Mouse (Mus musculus) heart, embryonic 10.5 days (tissue): ENCODE measurements around the gene Fam111a. TPM values are rescaled to one million over a fixed set of nuclear protein-coding genes. Genes with fewer than 3 reads are reported as not detected.

Experiments
- DNase-seq: peaks from one replicate; pipeline ENCODE4 v3.0.0-alpha.2; 2017; ENCODE audit warnings: low spot score
- H3K27ac ChIP-seq: fragments of 300-500 bp; sonication (generic); 2 replicates; pipeline ENCODE4 v1.5.1; 2016; ENCODE audit warnings: mild to moderate bottlenecking
- H3K27me3 ChIP-seq: fragments of 300-500 bp; sonication (generic); 2 replicates; pipeline ENCODE4 v1.6.1; 2016; ENCODE audit warnings: mild to moderate bottlenecking; ENCODE audit not compliant: poor library complexity, insufficient read depth, severe bottlenecking
- H3K36me3 ChIP-seq: fragments of 300-500 bp; sonication (generic); 2 replicates; pipeline ENCODE4 v1.6.1; 2016; ENCODE audit warnings: mild to moderate bottlenecking, moderate library complexity
- H3K4me1 ChIP-seq: fragments of 300-500 bp; sonication (generic); 2 replicates; pipeline ENCODE4 v1.6.1; 2016; ENCODE audit warnings: mild to moderate bottlenecking
- H3K4me3 ChIP-seq: fragments of 300-500 bp; sonication (generic); 2 replicates; pipeline ENCODE4 v1.5.1; 2016; ENCODE audit warnings: mild to moderate bottlenecking, moderate library complexity
- H3K9me3 ChIP-seq: fragments of 300-500 bp; sonication (generic); 2 replicates; pipeline ENCODE4 v1.6.1; 2016; ENCODE audit warnings: mild to moderate bottlenecking, moderate library complexity
- WGBS: fragments of 180-500 bp; shearing (Covaris S2); methylation state at CpG from one replicate; pipeline ENCODE4 v1.1.7; 2016; 5-methylcytosine and 5-hydroxymethylcytosine counted together
- polyA plus RNA-seq: library from polyadenylated mRNA; unstranded; fragments of >200 nt; fragmentation: Nextera tagmentation; extraction: Ambion mirVana; gene quantifications from 2 replicates; pipeline ENCODE4 v1.2.1, GENCODE M21; 2016

Fam111a gene
- polyA plus RNA-seq, 1 experiment from 2014 or later: 21.3 TPM

DNA sequence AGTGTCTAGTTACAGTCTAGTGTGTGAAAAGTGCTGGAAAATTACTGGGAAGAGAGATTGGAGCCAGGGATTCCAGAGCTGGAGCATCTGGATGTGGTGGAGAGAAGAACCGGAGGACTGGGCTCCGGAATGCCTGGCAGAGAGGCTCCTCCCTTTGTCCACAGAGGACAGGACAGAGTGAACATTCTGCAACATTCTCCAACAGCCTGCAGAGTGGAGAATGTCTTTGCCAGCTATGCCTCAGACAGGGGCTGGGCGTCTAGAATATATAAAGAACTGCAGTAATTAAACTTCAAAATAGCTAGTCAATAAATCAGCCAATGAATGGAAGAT lies 51.5 kb downstream of the Fam111a start:
- Histone ChIP-seq H3K27me3 (peaks cover 10% of the 10 kb centered on the region), H3K27ac (no peak overlapping the region), H3K4me3 (no peak overlapping the region; the same call in 1 of the 2 replicates), H3K9me3 (no peaks in the 10 kb centered on the region), H3K4me1 (peaks cover 9% of the 10 kb centered on the region), H3K36me3 (no peaks in the 10 kb centered on the region)
- DNase-seq: no peak
- WGBS: 66% methylated on average over 3 of the region's 3 CpGs

DNA sequence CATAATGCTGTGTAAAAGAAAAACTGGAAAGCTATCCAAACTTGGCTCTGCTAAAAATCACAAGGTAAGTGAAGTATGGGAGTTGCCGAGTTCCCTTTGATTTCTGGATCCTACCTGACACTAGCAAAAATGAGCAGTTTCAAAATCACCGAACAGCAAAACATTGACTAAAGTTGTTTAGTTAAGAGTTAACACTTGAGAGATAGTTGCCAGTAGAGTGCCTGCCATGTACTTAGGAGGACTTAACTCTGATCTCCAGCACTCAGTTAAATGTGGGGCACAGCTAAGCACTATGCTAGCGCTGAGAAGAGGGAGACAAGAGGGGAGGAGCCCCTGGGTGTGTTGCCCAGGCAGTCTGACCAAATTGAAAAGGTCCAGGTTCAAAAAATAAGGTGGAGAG lies 53.1 kb downstream of the Fam111a start:
- H3K36me3 ChIP-seq: no peaks in the 10 kb centered on the region

DNA sequence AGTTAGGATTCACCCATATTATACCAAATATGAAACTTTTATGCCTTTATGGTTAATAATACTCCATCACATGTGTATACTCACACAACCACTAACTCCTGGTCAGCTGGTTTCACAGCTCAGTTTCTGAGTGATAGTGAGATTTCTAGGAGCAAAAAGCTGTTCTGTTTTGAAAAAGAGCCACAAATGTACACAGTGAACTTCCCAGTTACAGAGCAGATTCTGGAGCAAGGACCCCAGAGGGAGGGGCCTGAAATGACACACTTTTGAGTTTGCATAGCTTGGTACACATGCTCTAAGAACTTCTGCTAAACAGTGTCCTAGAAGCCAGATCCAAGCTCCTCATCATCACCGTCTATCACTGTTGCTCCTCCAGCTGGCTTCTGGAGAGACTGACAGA lies 54.1 kb downstream of the Fam111a start, which contains the start of gene Gm4952:
Gene Gm4952 (plus strand): TSS at position 301 of the 400 bp plus-strand sequence.
- H3K4me1 ChIP-seq: peaks cover 9% of the 10 kb centered on the region
- no peaks in the 10 kb centered on the region for H3K36me3 ChIP-seq
- WGBS: 56% methylated on average over 1 of the region's 1 CpGs
- no peak within 1 kb of the TSS for H3K4me3 ChIP-seq
- H3K27me3 ChIP-seq: peaks cover 10% of the 10 kb centered on the region
- H3K27ac ChIP-seq: no peak within 1 kb of the TSS
- no peak for DNase-seq
- no peaks in the 10 kb centered on the region for H3K9me3 ChIP-seq

More for the DNA sequence above, 53.1 kb downstream of the Fam111a start:
- Histone ChIP-seq H3K27me3 (peaks cover 10% of the 10 kb centered on the region), H3K9me3 (no peaks in the 10 kb centered on the region), H3K4me3 (no peak overlapping the region), H3K27ac (no peak overlapping the region), H3K4me1 (peaks cover 9% of the 10 kb centered on the region)
- DNase-seq: no peak
- 66% methylated on average over 3 of the region's 3 CpGs for WGBS

DNA sequence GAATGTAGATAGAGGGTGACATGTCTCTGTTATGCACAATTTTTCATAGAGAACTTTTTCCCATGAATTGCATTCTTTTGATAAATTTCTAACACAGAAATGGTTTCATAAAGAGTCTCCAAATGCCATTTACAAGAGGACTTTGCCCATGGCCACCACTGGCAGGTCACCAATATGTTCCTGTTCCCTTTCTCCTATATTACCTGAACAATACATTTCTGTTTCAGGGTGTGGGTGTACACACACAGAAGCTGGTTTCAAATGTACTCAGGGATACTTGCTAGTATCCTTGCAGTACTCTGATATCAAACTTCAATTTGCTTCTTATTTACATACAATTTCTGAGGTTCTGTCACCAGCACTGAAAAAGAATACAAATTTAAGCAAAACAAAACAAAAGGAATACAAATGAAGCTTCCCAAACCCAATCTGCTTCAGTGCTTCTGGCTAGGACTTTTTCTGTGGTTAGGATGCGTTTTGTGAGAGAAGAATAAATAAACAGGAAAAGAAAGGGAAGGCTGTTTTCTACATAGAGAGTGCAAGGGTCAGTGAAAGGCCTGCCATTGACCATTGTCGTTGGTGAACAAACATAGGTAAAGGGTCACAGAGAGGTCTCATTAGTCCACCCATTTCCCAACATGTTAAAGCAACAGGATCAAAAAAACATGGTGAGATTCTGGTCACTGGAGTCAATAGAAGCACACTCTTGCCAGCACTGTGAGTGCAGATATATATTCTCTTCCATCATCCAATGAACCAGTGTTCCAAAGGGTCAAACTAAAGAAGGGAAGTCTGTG lies 55.3 kb downstream of the Fam111a start:
- Histone ChIP-seq H3K27ac (no peak overlapping the region), H3K4me1 (peaks cover 9% of the 10 kb centered on the region), H3K4me3 (no peak overlapping the region), H3K27me3 (peaks cover 10% of the 10 kb centered on the region), H3K9me3 (no peaks in the 10 kb centered on the region), H3K36me3 (no peaks in the 10 kb centered on the region)
- no peak for DNase-seq
- WGBS: 45% methylated on average over 2 of the region's 2 CpGs

DNA sequence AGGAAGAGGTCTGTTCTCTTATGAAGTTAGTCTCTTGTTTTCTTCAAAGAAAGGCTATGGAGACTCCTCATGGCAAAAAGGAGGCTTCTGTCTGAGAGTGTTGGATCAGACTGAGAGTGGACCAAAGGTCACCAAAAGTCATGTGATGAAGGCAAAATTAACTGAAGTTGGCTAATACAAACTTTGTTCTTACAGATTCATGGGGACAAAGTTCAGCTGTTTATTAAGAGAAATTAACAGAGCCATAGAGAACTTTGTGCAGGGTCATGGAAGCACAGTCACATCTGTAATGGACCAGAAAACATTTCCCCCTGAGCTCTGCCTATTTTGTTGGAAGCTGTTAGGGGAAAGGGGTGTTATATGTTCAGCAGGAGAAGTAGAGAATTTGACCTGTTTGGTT lies 62.8 kb downstream of the Fam111a start:
- Histone ChIP-seq H3K9me3 (no peaks in the 10 kb centered on the region), H3K4me3 (no peak overlapping the region), H3K27me3 (no peaks in the 10 kb centered on the region), H3K27ac (no peak overlapping the region), H3K36me3 (no peaks in the 10 kb centered on the region), H3K4me1 (no peaks in the 10 kb centered on the region)
- no peak for DNase-seq

DNA sequence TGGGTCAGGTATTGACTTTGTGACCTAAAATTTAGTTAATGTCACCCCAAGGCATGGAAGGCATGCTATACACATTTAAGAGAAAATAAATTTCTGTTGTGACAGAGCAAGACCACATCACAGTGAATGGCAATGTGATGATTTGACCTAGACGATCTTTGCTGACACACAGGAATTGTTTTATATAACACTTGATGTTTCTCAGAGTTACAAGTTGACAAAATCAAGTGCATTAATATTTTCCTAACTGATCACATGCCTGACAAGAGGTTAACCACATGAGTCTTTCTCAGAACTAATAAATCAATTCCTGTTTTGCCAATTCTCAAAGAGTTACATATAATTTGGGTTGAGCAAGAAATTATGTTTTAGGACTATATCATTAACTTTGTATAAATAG lies 68.1 kb downstream of the Fam111a start:
- H3K27ac ChIP-seq: no peak overlapping the region
- no peaks in the 10 kb centered on the region for H3K36me3 ChIP-seq
- DNase-seq: no peak
- WGBS: 71% methylated on average over 1 of the region's 1 CpGs
- H3K4me3 ChIP-seq: no peak overlapping the region
- no peaks in the 10 kb centered on the region for H3K9me3 ChIP-seq
- H3K27me3 ChIP-seq: no peaks in the 10 kb centered on the region
- H3K4me1 ChIP-seq: no peaks in the 10 kb centered on the region

DNA sequence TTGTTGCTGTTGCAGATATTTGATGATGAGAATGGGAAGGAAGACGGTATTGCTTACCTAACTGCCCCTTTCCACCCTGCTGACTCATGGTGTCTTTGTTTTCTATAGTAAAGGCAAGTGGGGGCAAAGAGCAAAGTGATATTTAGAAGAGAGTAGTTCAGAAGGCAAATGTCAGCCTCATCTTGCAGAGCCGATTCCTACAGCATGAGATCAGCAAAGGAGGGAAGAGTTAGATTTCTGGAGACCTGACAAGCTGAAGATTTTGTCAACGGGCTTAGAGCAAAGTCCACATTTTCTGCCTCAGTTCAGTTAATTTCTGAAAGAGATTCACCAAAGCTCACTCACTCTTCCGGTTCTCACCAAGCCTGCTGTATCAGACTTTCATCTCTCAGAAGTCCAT lies 87.6 kb downstream of the Fam111a start, which contains the start of gene Glyat:
Gene Glyat (plus strand): TSS at position 133 of the 400 bp plus-strand sequence.
- 78% methylated on average over 4 of the region's 4 CpGs for WGBS
- Histone ChIP-seq H3K4me3 (no peak within 1 kb of the TSS), H3K36me3 (no peaks in the 10 kb centered on the region), H3K4me1 (no peaks in the 10 kb centered on the region), H3K27ac (no peak within 1 kb of the TSS), H3K27me3 (no peaks in the 10 kb centered on the region), H3K9me3 (no peaks in the 10 kb centered on the region)
- DNase-seq: no peak

DNA sequence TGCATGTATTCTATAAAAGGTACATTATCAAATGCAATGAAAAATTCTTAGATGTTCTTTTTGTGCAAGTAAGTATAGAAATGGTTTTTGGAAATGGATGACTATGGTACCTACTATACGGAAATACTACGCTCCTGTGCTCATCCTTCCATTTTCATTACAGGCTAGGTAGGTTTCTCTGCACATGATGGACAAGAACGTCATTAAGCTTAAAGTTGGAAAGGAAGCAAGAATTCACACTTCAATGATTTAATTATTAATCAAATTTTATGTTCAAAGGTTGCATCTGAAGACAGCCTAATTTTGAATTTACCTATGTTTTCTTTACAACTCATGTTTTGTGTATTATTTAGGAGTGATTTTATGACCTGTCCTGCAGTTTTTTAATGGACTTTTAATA lies 88.7 kb downstream of the Fam111a start:
- H3K27me3 ChIP-seq: no peaks in the 10 kb centered on the region

DNA sequence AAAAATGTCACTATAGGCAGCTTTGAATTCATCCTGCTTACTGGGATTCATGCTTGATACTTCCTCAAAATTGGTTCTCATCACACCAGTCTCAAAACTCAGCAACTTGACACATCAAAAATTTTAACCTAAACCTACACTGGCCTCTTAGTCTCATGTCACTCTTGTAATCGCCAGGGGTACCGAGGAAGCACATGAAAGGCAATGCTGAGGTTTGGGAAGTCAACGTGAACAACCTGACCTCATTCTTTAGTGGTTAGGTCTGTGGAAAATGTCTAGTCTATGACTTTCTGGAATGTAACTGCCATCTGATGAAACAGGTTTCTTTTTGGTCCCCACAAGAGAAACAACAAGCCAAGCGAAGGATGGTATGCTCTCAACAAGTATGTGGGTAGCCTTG lies 89.4 kb downstream of the Fam111a start:
- Histone ChIP-seq H3K27me3 (no peaks in the 10 kb centered on the region), H3K36me3 (no peaks in the 10 kb centered on the region), H3K9me3 (no peaks in the 10 kb centered on the region), H3K27ac (no peak overlapping the region), H3K4me1 (no peaks in the 10 kb centered on the region), H3K4me3 (no peak overlapping the region)
- no peak for DNase-seq
- 84% methylated on average over 4 of the region's 4 CpGs for WGBS

More for the DNA sequence above, 88.7 kb downstream of the Fam111a start:
- H3K4me1 ChIP-seq: no peaks in the 10 kb centered on the region
- WGBS: 84% methylated on average over 3 of the region's 3 CpGs
- no peaks in the 10 kb centered on the region for H3K36me3 ChIP-seq
- no peak overlapping the region for H3K27ac ChIP-seq
- no peak for DNase-seq
- H3K4me3 ChIP-seq: no peak overlapping the region
- H3K9me3 ChIP-seq: no peaks in the 10 kb centered on the region

DNA sequence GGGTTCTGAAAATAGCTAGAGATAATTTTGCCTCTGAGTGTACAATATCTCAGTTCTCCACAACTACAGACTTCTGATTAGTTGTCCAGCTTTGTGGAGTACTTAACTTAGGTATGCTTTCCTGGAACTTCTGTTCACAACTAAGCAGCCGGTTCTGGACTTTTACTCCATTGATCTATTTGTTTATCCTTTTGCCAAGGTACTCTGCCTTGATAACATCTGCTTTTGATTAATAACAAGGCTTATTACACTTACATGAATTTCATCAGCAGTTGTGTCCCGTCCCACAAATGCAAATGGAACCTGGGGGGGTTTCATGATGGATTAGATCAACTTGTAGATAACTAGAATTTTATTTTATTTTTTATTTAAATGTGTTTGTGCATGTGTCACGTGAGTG lies 91.3 kb downstream of the Fam111a start:
- H3K4me1 ChIP-seq: no peaks in the 10 kb centered on the region
- H3K27me3 ChIP-seq: no peaks in the 10 kb centered on the region
- DNase-seq: no peak
- no peak overlapping the region for H3K4me3 ChIP-seq
- H3K36me3 ChIP-seq: no peaks in the 10 kb centered on the region
- 67% methylated on average over 3 of the region's 3 CpGs for WGBS
- H3K9me3 ChIP-seq: no peaks in the 10 kb centered on the region
- H3K27ac ChIP-seq: no peak overlapping the region

DNA sequence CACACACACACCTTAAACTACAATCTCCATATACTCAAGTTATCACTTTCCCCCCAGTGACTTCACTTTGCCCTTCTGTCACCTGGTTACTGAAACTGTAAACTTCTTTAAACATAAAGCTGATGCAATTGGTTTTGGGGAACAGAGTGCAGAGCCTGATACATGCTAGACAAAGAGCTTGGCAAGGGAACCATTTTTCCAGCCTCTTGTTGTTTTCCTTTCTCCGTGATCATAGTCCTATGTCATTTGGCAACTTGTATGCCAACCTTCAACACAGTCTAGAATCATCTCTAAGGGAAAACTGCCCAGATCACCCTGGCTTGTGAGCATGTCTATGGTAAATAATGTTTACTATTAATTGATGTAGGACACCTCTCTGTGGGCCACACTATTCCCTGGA lies 92.5 kb downstream of the Fam111a start:
- Histone ChIP-seq H3K27me3 (no peaks in the 10 kb centered on the region), H3K4me3 (no peak overlapping the region), H3K4me1 (no peaks in the 10 kb centered on the region), H3K27ac (no peak overlapping the region), H3K9me3 (no peaks in the 10 kb centered on the region), H3K36me3 (no peaks in the 10 kb centered on the region)
- DNase-seq: no peak
- 67% methylated on average over 1 of the region's 1 CpGs for WGBS
